Mouse (Mus musculus) C2C12 (cell line): ENCODE measurements at regions not wholly inside any gene's neighbourhood (a gene's known extent, or its start where the extent isn't known, plus 50 kb on each side); places are given as distances from the start of the nearest gene placed in this dataset.

Experiments used
- CEBPB ChIP-seq: IDR thresholded peaks from one replicate; pipeline ENCODE4 v1.6.1; 2011; ENCODE audit warnings: low read depth, mild to moderate bottlenecking, control low read depth, moderate library complexity
- CTCF ChIP-seq: IDR thresholded peaks from one replicate; pipeline ENCODE4 v1.5.1; 2011; ENCODE audit not compliant: control insufficient read depth, insufficient read depth, insufficient read length
- MAX ChIP-seq: IDR thresholded peaks from one replicate; pipeline ENCODE4 v1.6.1; 2011; ENCODE audit warnings: mild to moderate bottlenecking, control low read depth
- MYOD1 ChIP-seq: IDR thresholded peaks from one replicate; pipeline ENCODE4 v1.6.1; 2011; ENCODE audit warnings: low read depth; ENCODE audit not compliant: control insufficient read depth, insufficient read length
- USF1 ChIP-seq: IDR thresholded peaks from one replicate; pipeline ENCODE4 v1.6.1; 2011; ENCODE audit warnings: low read depth, mild to moderate bottlenecking, control low read depth, moderate library complexity

DNA sequence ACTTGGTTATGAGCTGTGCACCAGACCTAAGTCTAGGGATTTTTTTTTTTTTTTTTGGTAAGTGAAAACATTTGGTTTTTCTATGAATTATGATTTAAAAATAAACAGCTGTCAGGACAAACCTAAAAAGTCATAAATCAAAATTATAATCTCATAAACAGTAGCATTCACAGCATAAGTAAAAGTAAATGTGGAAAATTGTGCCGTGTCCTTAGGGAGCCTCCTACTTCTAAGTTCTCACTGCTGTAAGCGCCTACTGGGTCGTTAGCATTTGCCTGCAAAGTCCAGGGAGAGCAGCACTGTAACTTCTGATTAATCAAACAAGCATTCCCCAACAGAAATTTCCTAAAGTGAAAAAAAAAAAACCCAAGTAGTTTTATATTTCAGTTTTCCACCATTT, 104.2 kb upstream of the Palmd start:
- no peak for TF ChIP-seq CTCF
- no peak for TF ChIP-seq MYOD1
- no peak for TF ChIP-seq CEBPB
- TF ChIP-seq USF1, result no peak
- no peak for TF ChIP-seq MAX
